Mouse (Mus musculus) small intestine, adult 2 months (tissue): Measurements from ENCODE around the gene Gimap8. TPM values are rescaled to one million over a fixed set of nuclear protein-coding genes. Genes with fewer than 3 reads are reported as not detected.

Experiments
- H3K27ac ChIP-seq: fragments of 200-500 bp; 2 replicates; pipeline ENCODE4 v1.5.1; 2012; ENCODE audit warnings: low read depth, low read length, control low read depth, inconsistent platforms; ENCODE audit not compliant: insufficient read depth
- H3K27me3 ChIP-seq: fragments of 200-500 bp; 2 replicates; pipeline ENCODE4 v1.6.1; 2012; ENCODE audit warnings: mild to moderate bottlenecking, moderate library complexity, low read length, inconsistent platforms; ENCODE audit not compliant: control insufficient read depth, insufficient read depth
- H3K36me3 ChIP-seq: fragments of 200-500 bp; 2 replicates; pipeline ENCODE4 v1.6.1; 2012; ENCODE audit warnings: mild to moderate bottlenecking, low read length, control low read depth, inconsistent platforms; ENCODE audit not compliant: control insufficient read depth, insufficient read depth
- H3K4me1 ChIP-seq: fragments of 200-500 bp; 2 replicates; pipeline ENCODE4 v1.6.1; 2012; ENCODE audit warnings: low read length, inconsistent platforms, mixed read lengths; ENCODE audit not compliant: control insufficient read depth, insufficient read depth, insufficient read length
- H3K4me3 ChIP-seq: fragments of 200-500 bp; 2 replicates; pipeline ENCODE4 v1.5.1; 2012; ENCODE audit warnings: low read depth, mild to moderate bottlenecking, control low read depth, inconsistent platforms, low read length, moderate library complexity
- CTCF ChIP-seq: fragments of 200-500 bp; IDR thresholded peaks from 2 replicates; pipeline ENCODE4 v1.5.1; 2012; ENCODE audit warnings: low read depth, mild to moderate bottlenecking, control low read depth, inconsistent platforms, low read length, moderate library complexity, mixed read lengths; ENCODE audit not compliant: insufficient replicate concordance, insufficient read length; ENCODE audit errors: extremely low read depth
- POLR2A ChIP-seq: fragments of 200-500 bp; IDR thresholded peaks from 2 replicates; pipeline ENCODE4 v1.6.1; 2012; ENCODE audit warnings: low read depth, mild to moderate bottlenecking, control low read depth, inconsistent platforms, low read length, moderate library complexity
- WGBS: fragments of 180-500 bp; shearing (Covaris S2); methylation state at CpG from one replicate; pipeline ENCODE4 v1.1.7; 2018; 5-methylcytosine and 5-hydroxymethylcytosine counted together
- polyA plus RNA-seq: library from polyadenylated mRNA; depleted of rRNA; stranded (reverse); fragments of >200 nt; gene quantifications from 2 replicates; pipeline ENCODE4 v1.2.3, GENCODE M21; 2012

Gimap8 gene
- polyA plus RNA-seq, 1 experiment, result 1.5 TPM

DNA sequence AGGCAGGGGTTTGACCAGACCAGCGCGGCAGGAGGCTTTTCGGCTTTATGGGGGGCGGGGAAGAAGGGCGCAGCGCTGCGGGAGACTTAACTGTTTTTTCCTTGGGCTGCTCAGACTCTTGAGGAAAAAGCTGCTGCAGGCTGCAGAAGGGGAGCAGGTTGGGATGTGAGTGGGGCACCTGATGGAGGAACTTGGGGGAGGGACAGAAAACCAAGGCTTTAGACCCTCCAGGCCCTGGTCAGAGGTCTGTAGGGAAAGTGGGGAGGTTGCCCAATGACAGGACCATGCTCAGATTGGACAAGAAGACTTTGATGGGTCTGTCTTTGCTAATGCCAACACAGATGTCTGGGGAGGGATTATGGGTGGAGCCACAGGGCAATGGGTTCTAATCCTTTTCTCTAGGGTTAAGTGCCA is 19.5 kb upstream of the Gimap8 start:
- peaks cover 22% of the 10 kb centered on the region for H3K27me3 ChIP-seq
- WGBS, result 13% methylated on average over 7 of the region's 7 CpGs
- H3K36me3 ChIP-seq, result no peaks in the 10 kb centered on the region
- H3K4me3 ChIP-seq, result peak overlapping the region; percentile 63
- TF ChIP-seq CTCF (no peak), POLR2A (no peak)
- peaks cover 6% of the 10 kb centered on the region for H3K4me1 ChIP-seq
- H3K27ac ChIP-seq, result no peak overlapping the region

DNA sequence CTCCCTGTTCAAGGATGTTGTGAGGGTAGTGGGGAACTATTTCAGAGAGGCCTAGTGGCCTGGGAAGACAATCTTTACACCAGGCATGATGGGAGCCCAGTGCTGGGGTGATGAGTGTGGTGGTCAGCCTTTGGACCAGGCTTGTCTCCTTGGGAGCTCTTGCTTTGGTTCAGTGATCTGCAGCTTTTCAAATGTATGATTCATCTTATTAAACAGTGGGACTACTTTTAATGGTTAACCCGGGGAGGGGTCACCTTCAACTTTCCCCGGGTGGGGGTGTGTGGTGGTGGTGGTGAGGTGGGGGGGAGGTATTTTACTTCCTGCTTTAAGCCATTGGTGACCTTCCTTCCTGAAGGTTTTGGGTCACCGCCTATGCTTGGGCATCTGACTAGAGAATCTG is 18.7 kb upstream of the Gimap8 start:
- no peaks in the 10 kb centered on the region for H3K36me3 ChIP-seq
- peaks cover 22% of the 10 kb centered on the region for H3K27me3 ChIP-seq
- TF ChIP-seq POLR2A (no peak), CTCF (no peak)
- 70% methylated on average over 3 of the region's 3 CpGs for WGBS
- no peak overlapping the region for H3K4me3 ChIP-seq
- H3K4me1 ChIP-seq, result peaks cover 6% of the 10 kb centered on the region
- H3K27ac ChIP-seq, result no peak overlapping the region

DNA sequence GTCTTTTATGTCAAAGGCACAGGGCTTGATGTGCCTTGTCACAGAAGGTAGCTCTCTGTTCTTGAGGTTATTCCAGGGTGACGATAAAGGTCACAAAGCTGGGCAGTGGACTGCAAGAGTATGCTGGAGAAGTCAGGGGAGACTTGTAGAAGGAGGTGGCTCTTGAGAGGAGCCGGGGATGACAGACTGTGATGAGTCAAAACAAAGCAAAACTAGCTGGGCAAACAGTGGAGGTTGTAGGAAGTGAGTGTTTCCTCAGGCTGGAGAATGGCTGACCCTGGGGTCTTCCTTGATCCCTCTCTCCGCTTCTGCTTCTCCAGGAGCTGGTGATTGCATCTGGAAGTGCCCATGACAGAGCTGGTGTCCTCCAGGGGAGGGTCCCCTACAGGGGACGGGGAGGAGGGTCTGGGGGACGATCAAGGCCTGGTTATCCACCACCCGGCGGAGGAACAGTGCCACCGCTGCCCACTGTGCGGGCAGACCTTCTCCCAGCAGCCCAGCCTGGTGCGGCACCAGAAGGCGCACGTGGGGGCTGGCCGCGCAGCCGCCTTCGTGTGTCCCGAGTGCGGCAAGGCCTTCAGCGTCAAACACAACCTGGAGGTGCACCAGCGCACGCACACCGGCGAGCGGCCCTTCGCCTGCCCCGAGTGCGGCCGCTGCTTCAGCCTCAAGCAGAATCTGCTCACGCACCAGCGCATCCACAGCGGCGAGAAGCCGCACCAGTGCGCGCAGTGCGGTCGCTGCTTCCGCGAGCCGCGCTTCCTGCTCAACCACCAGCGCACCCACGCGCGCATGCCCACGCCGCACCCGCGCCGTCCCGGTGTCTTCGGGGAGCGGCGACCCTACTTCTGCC is 18.0 kb upstream of the Gimap8 start:
- peaks cover 22% of the 10 kb centered on the region for H3K27me3 ChIP-seq
- no peaks in the 10 kb centered on the region for H3K36me3 ChIP-seq
- TF ChIP-seq CTCF (no peak), POLR2A (no peak)
- H3K27ac ChIP-seq, result no peak overlapping the region
- WGBS, result 15% methylated on average over 54 of the region's 54 CpGs
- H3K4me3 ChIP-seq, result peak overlapping the region; percentile 58
- peaks cover 6% of the 10 kb centered on the region for H3K4me1 ChIP-seq

DNA sequence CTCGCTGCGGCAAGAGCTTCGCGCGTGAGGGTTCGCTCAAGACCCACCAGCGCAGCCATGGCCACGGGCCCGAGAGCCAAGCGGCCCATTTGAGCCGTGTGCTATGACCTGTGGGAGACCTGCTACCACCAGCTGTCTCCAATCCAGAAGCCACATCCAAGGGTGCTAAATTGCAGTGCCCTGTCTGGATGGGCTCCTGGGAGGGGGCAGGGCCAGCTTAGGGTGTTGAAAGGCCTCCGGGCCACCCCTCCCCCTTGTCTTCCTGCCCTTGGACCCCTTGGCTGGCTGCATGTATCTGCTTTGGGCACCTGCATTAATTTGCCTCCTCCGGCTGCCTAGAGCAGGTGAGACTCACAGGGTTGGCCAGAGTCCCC is 17.4 kb upstream of the Gimap8 start:
- TF ChIP-seq CTCF, result no peak
- TF ChIP-seq POLR2A, result no peak
- Histone ChIP-seq H3K4me1 (peaks cover 6% of the 10 kb centered on the region), H3K36me3 (no peaks in the 10 kb centered on the region), H3K27ac (no peak overlapping the region), H3K27me3 (peaks cover 22% of the 10 kb centered on the region), H3K4me3 (peak overlapping the region; percentile 58)
- 23% methylated on average over 13 of the region's 13 CpGs for WGBS

DNA sequence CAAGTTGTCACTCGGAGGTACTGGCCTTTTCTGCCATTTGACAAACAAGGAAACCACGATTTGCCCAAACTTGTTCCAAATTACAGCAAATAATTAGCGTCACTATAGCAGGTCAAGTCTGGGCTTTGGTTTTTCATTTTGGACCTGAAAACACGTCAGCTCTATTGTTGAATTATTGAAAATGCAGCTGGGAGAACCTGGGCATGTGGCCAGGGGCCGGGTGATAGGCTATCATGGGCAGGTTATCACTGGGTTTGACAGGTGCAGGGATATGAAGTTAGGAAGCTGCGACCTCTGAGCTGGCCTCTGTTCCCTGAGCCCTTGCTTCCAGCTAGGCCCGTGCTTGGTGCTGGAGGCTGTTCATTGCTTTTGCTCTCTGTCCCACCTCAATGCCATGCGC is 16.2 kb upstream of the Gimap8 start:
- WGBS, result 44% methylated on average over 8 of the region's 8 CpGs
- Histone ChIP-seq H3K4me1 (peaks cover 6% of the 10 kb centered on the region), H3K27me3 (peaks cover 22% of the 10 kb centered on the region), H3K27ac (no peak overlapping the region), H3K36me3 (no peaks in the 10 kb centered on the region), H3K4me3 (no peak overlapping the region)
- TF ChIP-seq CTCF, result no peak
- TF ChIP-seq POLR2A, result no peak

DNA sequence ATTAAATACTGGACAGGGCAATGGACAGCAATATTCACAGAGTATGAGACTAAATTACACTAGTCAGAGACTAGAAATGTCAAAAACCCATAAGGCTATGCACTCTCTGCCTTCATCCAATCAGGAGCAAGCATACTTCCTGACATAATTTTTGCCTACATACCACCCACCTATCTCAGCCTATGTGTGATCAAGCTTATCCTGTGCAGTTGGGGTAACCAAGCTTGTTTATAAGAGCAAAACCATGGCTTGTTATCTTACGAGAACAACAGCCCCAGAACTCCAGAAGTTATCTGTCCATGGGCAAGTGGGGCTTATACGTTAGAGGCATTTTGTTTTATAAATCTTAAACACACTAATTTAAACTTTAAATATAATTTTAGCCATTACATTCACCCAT is 11.9 kb upstream of the Gimap8 start:
- H3K4me1 ChIP-seq, result no peaks in the 10 kb centered on the region
- no peak overlapping the region for H3K4me3 ChIP-seq
- no peak for TF ChIP-seq CTCF
- TF ChIP-seq POLR2A, result no peak
- H3K27me3 ChIP-seq, result no peaks in the 10 kb centered on the region
- WGBS, result 85% methylated on average over 2 of the region's 2 CpGs
- H3K36me3 ChIP-seq, result no peaks in the 10 kb centered on the region
- no peak overlapping the region for H3K27ac ChIP-seq

DNA sequence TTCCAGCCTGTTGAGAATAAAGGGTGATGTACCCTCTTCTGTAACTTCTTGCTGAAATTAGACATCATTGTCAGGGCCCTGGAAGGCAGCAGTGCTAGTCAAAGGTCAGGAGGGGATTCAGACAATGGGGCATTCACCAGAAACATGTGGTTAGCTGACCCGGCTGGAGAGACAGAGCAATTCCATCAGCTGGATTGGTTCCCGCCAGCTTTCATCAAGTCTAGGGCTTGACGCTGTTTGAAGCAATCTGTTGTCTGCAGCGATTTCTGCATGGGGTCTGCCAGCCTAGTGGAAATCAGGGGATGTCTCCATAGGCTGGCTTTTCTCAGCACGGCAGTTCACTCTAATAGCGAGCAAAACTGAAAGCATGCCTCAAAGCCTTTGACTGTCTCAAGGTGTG is 10.5 kb upstream of the Gimap8 start:
- TF ChIP-seq CTCF, result no peak
- no peak for TF ChIP-seq POLR2A
- no peak overlapping the region for H3K4me3 ChIP-seq
- no peaks in the 10 kb centered on the region for H3K27me3 ChIP-seq
- no peak overlapping the region for H3K27ac ChIP-seq
- no peaks in the 10 kb centered on the region for H3K36me3 ChIP-seq
- no peaks in the 10 kb centered on the region for H3K4me1 ChIP-seq
- 82% methylated on average over 6 of the region's 6 CpGs for WGBS
